ENCODE assay signal across 7 mouse cellular contexts in the genomic region with DNA sequence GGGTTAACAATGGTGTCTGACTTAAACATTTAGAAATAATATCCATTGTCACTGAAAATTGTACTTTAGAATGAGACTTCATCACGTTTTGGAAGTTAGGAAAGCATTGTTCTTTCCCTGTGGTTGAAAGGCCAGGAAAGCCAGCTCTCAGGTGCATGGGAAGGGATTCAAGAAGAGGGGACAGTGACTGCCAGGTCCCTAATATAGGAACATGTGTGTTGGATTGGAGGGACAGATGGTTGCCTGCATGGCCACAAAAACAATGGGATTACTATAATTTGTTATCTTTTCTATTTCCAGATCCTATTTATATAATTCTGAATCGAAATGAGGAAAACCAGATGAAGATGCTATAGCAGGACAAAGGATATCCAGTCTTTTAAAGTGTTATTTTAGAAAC.
"Had no signal": no experiment of that assay in that cellular context is flagged by ENCODE, and none has a peak within 500 bp of the region (broad histone marks: within the 10 kb centered on the region; RNA-seq: fewer than 3 reads in every experiment).

No protein-coding gene starts in this region.

- DNase-seq: kidney, postnatal 4 days; left cerebral cortex, postnatal 4 days; lung, adult 2 months; lung, postnatal 36 days; right cerebral cortex, adult 18-20 months; right cerebral cortex, postnatal 25 days; thymus, postnatal 4 days had no signal
